Comparison of ENCODE assay signal across 8 mouse cellular contexts in genomic region chr8:84990349-84990748, GRCm38 (mm10). TPM values are rescaled to one million over a fixed set of nuclear protein-coding genes. Genes with fewer than 3 reads are reported as not detected.
A peak's percentile ranks its signal among the peaks of the same experiment; 100 is the strongest.
DNase-seq lines count a peak whose midpoint lies in the region; ATAC-seq and TF ChIP-seq lines count a peak whose summit lies in the region.

Gene Hook2 (plus strand): TSS chr8:84990603.

- TF ChIP-seq EP300 in liver, embryonic 14.5 days (IDR thresholded peaks at IDR 0.05; ENCODE audit: low read depth) = no peak
- no peak for TF ChIP-seq EP300 in stomach, postnatal 0 days (optimal IDR thresholded peaks at IDR 0.05)

- peaks cover 64% of the 10 kb centered on the region for H3K27me3 ChIP-seq in forebrain, embryonic 10.5 days (ENCODE audit: poor library complexity, severe bottlenecking)
- H3K27me3 ChIP-seq in heart, embryonic 15.5 days = peaks cover 11% of the 10 kb centered on the region
- no peaks in the 10 kb centered on the region for H3K27me3 ChIP-seq in liver, embryonic 14.5 days (ENCODE audit: control insufficient read depth, insufficient read depth, low read length)
- H3K27me3 ChIP-seq in neural tube, embryonic 11.5 days (ENCODE audit: control insufficient read depth, insufficient read depth, low read length) = peaks cover 10% of the 10 kb centered on the region
- H3K27me3 ChIP-seq in stomach, postnatal 0 days (ENCODE audit: control insufficient read depth, insufficient read depth, low read length) = no peaks in the 10 kb centered on the region

- no peaks in the 10 kb centered on the region for H3K9me3 ChIP-seq in forebrain, embryonic 10.5 days
- no peaks in the 10 kb centered on the region for H3K9me3 ChIP-seq in heart, embryonic 15.5 days (replicated peaks)
- no peaks in the 10 kb centered on the region for H3K9me3 ChIP-seq in liver, embryonic 14.5 days (ENCODE audit: control insufficient read depth, low read length)
- H3K9me3 ChIP-seq in neural tube, embryonic 11.5 days (ENCODE audit: control insufficient read depth, low read length) = no peaks in the 10 kb centered on the region
- H3K9me3 ChIP-seq in stomach, postnatal 0 days (ENCODE audit: control insufficient read depth, low read length) = no peaks in the 10 kb centered on the region

- H3K36me3 ChIP-seq in forebrain, embryonic 10.5 days (replicated peaks) = 0 out of 2 replicates have a peak, but pooled peaks cover 4% of the 10 kb centered on the region
- no peaks in the 10 kb centered on the region for H3K36me3 ChIP-seq in heart, embryonic 15.5 days
- no peaks in the 10 kb centered on the region for H3K36me3 ChIP-seq in liver, embryonic 14.5 days (replicated peaks; ENCODE audit: control insufficient read depth, insufficient read depth, low read depth)
- no peaks in the 10 kb centered on the region for H3K36me3 ChIP-seq in neural tube, embryonic 11.5 days (ENCODE audit: control insufficient read depth, insufficient read depth, low read length)
- no peaks in the 10 kb centered on the region for H3K36me3 ChIP-seq in stomach, postnatal 0 days (ENCODE audit: control insufficient read depth, insufficient read depth, low read length)

- peak within 1 kb of the TSS; percentile 91 for H3K4me2 ChIP-seq in heart, embryonic 15.5 days
- peak within 1 kb of the TSS; percentile 88 for H3K4me2 ChIP-seq in liver, embryonic 14.5 days (ENCODE audit: low read depth)
- H3K4me2 ChIP-seq in neural tube, embryonic 11.5 days (ENCODE audit: low read depth) = peak within 1 kb of the TSS; percentile 97
- peak within 1 kb of the TSS; percentile 92 for H3K4me2 ChIP-seq in stomach, postnatal 0 days (replicated peaks; ENCODE audit: low read depth)

- H3K4me1 ChIP-seq in forebrain, embryonic 10.5 days = peaks cover 36% of the 10 kb centered on the region
- peaks cover 25% of the 10 kb centered on the region for H3K4me1 ChIP-seq in heart, embryonic 15.5 days (replicated peaks)
- peaks cover 27 to 29% of the 10 kb centered on the region in 2 experiments for H3K4me1 ChIP-seq in liver, embryonic 14.5 days (replicated peaks; ENCODE audit: control insufficient read depth in 2 of 2, insufficient read depth in 2 of 2, low read length in 1 of 2)
- peaks cover 9% of the 10 kb centered on the region for H3K4me1 ChIP-seq in neural tube, embryonic 11.5 days (ENCODE audit: control insufficient read depth, insufficient read depth, low read length)
- H3K4me1 ChIP-seq in stomach, postnatal 0 days (replicated peaks; ENCODE audit: control insufficient read depth, insufficient read depth) = peaks cover 10% of the 10 kb centered on the region

- peak; percentile 71 for ATAC-seq in CD4-positive, CD25-positive, alpha-beta regulatory T cell, adult 4 months
- ATAC-seq in heart, embryonic 15.5 days (replicated peaks; ENCODE audit: insufficient number of reproducible peaks, insufficient read depth, low FRiP score, low read depth) = peak; percentile 87
- peak; percentile 84 for ATAC-seq in liver, embryonic 14.5 days (ENCODE audit: insufficient read depth)
- peak; percentile 89 for ATAC-seq in neural tube, embryonic 11.5 days (ENCODE audit: insufficient read depth, low FRiP score, low TSS enrichment)
- peak; percentile 91 for ATAC-seq in stomach, postnatal 0 days (ENCODE audit: low FRiP score, low TSS enrichment)

- DNase-seq in c-Kit-negative CD71-positive TER-119-positive erythroid progenitor cells, embryonic 14.5 days (ENCODE audit: low read depth, low spot score) = peak; percentile 99
- peak; percentile 96 for DNase-seq in forebrain, embryonic 10.5 days (ENCODE audit: extremely low spot score, low spot score)
- DNase-seq in kidney, postnatal 25 days = peak; percentile 98 to 99
- peak; percentile 98 to 99 (median 98) for DNase-seq in liver, embryonic 14.5 days (ENCODE audit: low read depth in 3 of 3, low spot score in 3 of 3)
- peak; percentile 97 for DNase-seq in neural tube, embryonic 11.5 days (ENCODE audit: low spot score)
- DNase-seq in stomach, postnatal 0 days (ENCODE audit: low spot score) = peak; percentile 99

- H3K9ac ChIP-seq in heart, embryonic 15.5 days = peak within 1 kb of the TSS; percentile 61
- peak within 1 kb of the TSS; percentile 81 for H3K9ac ChIP-seq in liver, embryonic 14.5 days (replicated peaks)
- peak within 1 kb of the TSS; percentile 68 for H3K9ac ChIP-seq in neural tube, embryonic 11.5 days (ENCODE audit: low read length)
- H3K9ac ChIP-seq in stomach, postnatal 0 days (ENCODE audit: low read length) = peak within 1 kb of the TSS; percentile 74

- peak within 1 kb of the TSS; percentile 89 for H3K27ac ChIP-seq in forebrain, embryonic 10.5 days
- peak within 1 kb of the TSS; percentile 58 for H3K27ac ChIP-seq in heart, embryonic 15.5 days
- peak within 1 kb of the TSS; percentile 87 for H3K27ac ChIP-seq in liver, embryonic 14.5 days
- no peak within 1 kb of the TSS for H3K27ac ChIP-seq in neural tube, embryonic 11.5 days (ENCODE audit: low read depth, low read length)
- H3K27ac ChIP-seq in stomach, postnatal 0 days (replicated peaks) = peak within 1 kb of the TSS; percentile 94

- peak within 1 kb of the TSS; percentile 73 for H3K4me3 ChIP-seq in forebrain, embryonic 10.5 days
- H3K4me3 ChIP-seq in heart, embryonic 15.5 days = peak within 1 kb of the TSS; percentile 63
- peak within 1 kb of the TSS; percentile 55 to 59 for H3K4me3 ChIP-seq in liver, embryonic 14.5 days (ENCODE audit: insufficient read depth in 1 of 2, low read depth in 2 of 2, low read length in 2 of 2)
- peak within 1 kb of the TSS; percentile 56 for H3K4me3 ChIP-seq in neural tube, embryonic 11.5 days (ENCODE audit: low read depth, low read length)
- peak within 1 kb of the TSS; percentile 58 for H3K4me3 ChIP-seq in stomach, postnatal 0 days (ENCODE audit: low read depth, low read length)

- under 1% methylated on average over 28 of the region's 28 CpGs for WGBS in forebrain, embryonic 10.5 days
- 1% methylated on average over 28 of the region's 28 CpGs for WGBS in heart, embryonic 15.5 days
- WGBS in liver, embryonic 14.5 days (ENCODE audit: insufficient replicate concordance) = under 1% methylated on average over 28 of the region's 28 CpGs
- 0% methylated on average over 26 of the region's 28 CpGs for WGBS in neural tube, embryonic 11.5 days
- WGBS in stomach, postnatal 0 days = 0% methylated on average over 28 of the region's 28 CpGs

- TF ChIP-seq CTCF in liver, embryonic 14.5 days (IDR thresholded peaks at IDR 0.05; ENCODE audit: low read depth) = peak; percentile 98
- peak; percentile 98 for TF ChIP-seq CTCF in stomach, postnatal 0 days (IDR thresholded peaks at IDR 0.05; ENCODE audit: low read depth)

RNA-seq across cellular contexts. Expression of gene Hook2, which starts in this region (rescaled TPM):
- 1 to 10 TPM; 4.2 to 5.6 TPM for polyA plus RNA-seq in CD4-positive, CD25-positive, alpha-beta regulatory T cell, adult 4 months (2017; shearing (Covaris generic))
- polyA plus RNA-seq in forebrain, embryonic 10.5 days (2016; fragmentation: Nextera tagmentation; extraction: Ambion mirVana) = 18.3 and 19.0 TPM in 2 replicates
- polyA plus RNA-seq in heart, embryonic 15.5 days (2015; fragmentation: Nextera tagmentation; extraction: Ambion mirVana) = 5.3 and 8.8 TPM in 2 replicates
- 2.3 and 4.3 TPM in 2 replicates for polyA plus RNA-seq in liver, embryonic 14.5 days (2012; rRNA removed)
- 3.2 and 4.3 TPM in 2 replicates for polyA plus RNA-seq in liver, embryonic 14.5 days (2014; fragmentation: Nextera tagmentation; extraction: Ambion mirVana)
- 10.5 and 12.9 TPM in 2 replicates for polyA plus RNA-seq in neural tube, embryonic 11.5 days (2014; fragmentation: Nextera tagmentation; extraction: Ambion mirVana)
- polyA plus RNA-seq in stomach, postnatal 0 days (2015; fragmentation: Nextera tagmentation; extraction: Ambion mirVana) = 28.8 and 30.9 TPM in 2 replicates
